Mouse (Mus musculus) lung, embryonic 16.5 days (tissue): ENCODE data around the gene Hnrnpa3. TPM values are rescaled to one million over a fixed set of nuclear protein-coding genes. Genes with fewer than 3 reads are reported as not detected.

Experiments
- ATAC-seq: fragments of 200-750 bp; cut with Nextera tagmentation; 2 replicates; pipeline ENCODE4 v1.8.0; 2017; ENCODE audit warnings: low read depth, mild to moderate bottlenecking, moderate library complexity
- H3K27ac ChIP-seq: fragments of 300-500 bp; sonication (generic); 2 replicates; pipeline ENCODE4 v1.5.1; 2014; ENCODE audit warnings: mild to moderate bottlenecking, control low read depth, low read length
- H3K27me3 ChIP-seq: fragments of 300-500 bp; sonication (generic); 2 replicates; pipeline ENCODE4 v1.6.1; 2014; ENCODE audit warnings: low read depth, low read length, mixed read lengths; ENCODE audit not compliant: control insufficient read depth, insufficient read depth
- H3K36me3 ChIP-seq: fragments of 300-500 bp; sonication (generic); 2 replicates; pipeline ENCODE4 v1.6.1; 2014; ENCODE audit warnings: low read length; ENCODE audit not compliant: control insufficient read depth, insufficient read depth
- H3K4me1 ChIP-seq: fragments of 300-500 bp; sonication (generic); replicated peaks from 2 replicates; pipeline ENCODE4 v1.6.1; 2014; ENCODE audit warnings: low read length, mixed read lengths; ENCODE audit not compliant: control insufficient read depth, insufficient read depth
- H3K4me2 ChIP-seq: fragments of 300-500 bp; sonication (generic); 2 replicates; pipeline ENCODE4 v1.6.1; 2014; ENCODE audit warnings: low read depth, low read length, control low read depth
- H3K4me3 ChIP-seq: fragments of 300-500 bp; sonication (generic); 2 replicates; pipeline ENCODE4 v1.5.1; 2014; ENCODE audit warnings: mild to moderate bottlenecking, low read length, control low read depth
- H3K9ac ChIP-seq: fragments of 300-500 bp; sonication (generic); 2 replicates; pipeline ENCODE4 v1.6.1; 2014; ENCODE audit warnings: low read length, control low read depth
- H3K9me3 ChIP-seq: fragments of 300-500 bp; sonication (generic); 2 replicates; pipeline ENCODE4 v1.6.1; 2016; ENCODE audit warnings: low read length; ENCODE audit not compliant: control insufficient read depth
- WGBS: fragments of 180-500 bp; shearing (Covaris S2); extraction: QIAGEN DNeasy Blood & Tissue Kit; methylation state at CpG from one replicate; pipeline ENCODE4 v1.1.7; 2014; 5-methylcytosine and 5-hydroxymethylcytosine counted together
- polyA plus RNA-seq: library from polyadenylated mRNA; unstranded; fragments of >200 nt; fragmentation: Nextera tagmentation; extraction: Ambion mirVana; gene quantifications from 2 replicates; pipeline ENCODE4 v1.2.1, GENCODE M21; 2015

Hnrnpa3 gene
- polyA plus RNA-seq, 1 experiment from 2014 or later = 346 TPM

GRCm38 (mm10) chr2:75621873-75622654 is 37.0 kb upstream of the Hnrnpa3 start:
- H3K27me3 ChIP-seq = no peaks in the 10 kb centered on the region
- peak overlapping the region; percentile 32 for H3K27ac ChIP-seq
- no peak overlapping the region for H3K4me3 ChIP-seq
- no peaks in the 10 kb centered on the region for H3K36me3 ChIP-seq
- H3K9ac ChIP-seq = no peak overlapping the region
- no peaks in the 10 kb centered on the region for H3K9me3 ChIP-seq
- WGBS = 64% methylated on average over 14 of the region's 14 CpGs
- H3K4me2 ChIP-seq = no peak overlapping the region
- no peak for ATAC-seq
- H3K4me1 ChIP-seq = peaks cover 7% of the 10 kb centered on the region; the same call in 1 of the 2 replicates

GRCm38 (mm10) chr2:75625086-75625485 is 34.0 kb upstream of the Hnrnpa3 start:
- H3K4me2 ChIP-seq = no peak overlapping the region
- WGBS = 52% methylated on average over 3 of the region's 3 CpGs

DNA sequence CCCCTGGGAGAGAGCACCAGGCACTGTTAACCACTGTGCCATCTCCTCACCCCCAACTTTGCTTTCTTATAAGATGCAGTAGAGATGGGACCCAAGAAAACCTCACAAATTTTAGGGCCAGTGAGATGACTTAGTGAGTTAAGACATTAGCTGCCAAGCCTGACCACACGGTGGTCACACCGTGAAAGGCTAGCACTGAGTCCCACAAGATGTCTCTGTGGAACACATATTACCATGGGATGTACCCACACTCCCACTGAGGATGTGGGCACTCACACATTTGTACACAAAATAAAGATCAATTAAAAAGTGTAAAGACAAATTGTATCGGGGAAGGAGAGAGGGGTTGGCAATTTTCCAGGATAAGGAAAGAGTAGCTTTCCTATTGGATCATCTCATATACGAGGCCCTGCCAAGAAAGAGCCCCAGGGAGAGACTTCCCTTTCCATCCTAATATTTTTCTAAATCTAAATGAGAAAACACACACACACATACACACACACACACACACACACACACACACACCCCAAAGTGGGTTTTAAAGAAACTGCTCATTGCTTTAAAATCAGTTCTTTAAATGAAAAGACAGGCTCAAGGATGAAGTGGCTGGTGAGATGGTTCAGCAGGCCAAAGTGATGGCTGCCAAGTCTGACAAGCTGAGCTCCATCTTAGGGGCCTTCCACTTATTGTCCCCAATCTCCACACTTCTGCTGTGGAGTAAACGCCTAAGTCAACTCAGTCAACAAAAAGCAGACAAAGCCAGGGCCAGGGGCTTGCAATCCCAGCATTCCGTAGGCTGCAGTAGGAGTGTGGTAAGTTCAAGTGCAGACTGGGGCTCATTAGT is 32.2 kb upstream of the Hnrnpa3 start:
- Histone ChIP-seq H3K36me3 (no peaks in the 10 kb centered on the region), H3K4me3 (no peak overlapping the region), H3K4me1 (0 out of 2 replicates have a peak, but pooled peaks cover 5% of the 10 kb centered on the region), H3K4me2 (no peak overlapping the region), H3K27ac (peak overlapping the region; percentile 53; the same call in 1 of the 2 replicates), H3K9ac (no peak overlapping the region), H3K27me3 (no peaks in the 10 kb centered on the region), H3K9me3 (no peaks in the 10 kb centered on the region)
- WGBS = 53% methylated on average over 6 of the region's 6 CpGs
- ATAC-seq = peak; percentile 90

More at GRCm38 (mm10) chr2:75625086-75625485, 34.0 kb upstream of the Hnrnpa3 start:
- ATAC-seq = no peak
- Histone ChIP-seq H3K27ac (no peak overlapping the region), H3K4me1 (0 out of 2 replicates have a peak, but pooled peaks cover 5% of the 10 kb centered on the region), H3K27me3 (no peaks in the 10 kb centered on the region), H3K9ac (no peak overlapping the region), H3K9me3 (no peaks in the 10 kb centered on the region), H3K36me3 (no peaks in the 10 kb centered on the region), H3K4me3 (no peak overlapping the region)

GRCm38 (mm10) chr2:75628487-75628886 is 30.6 kb upstream of the Hnrnpa3 start:
- WGBS = 95% methylated on average over 8 of the region's 8 CpGs
- no peaks in the 10 kb centered on the region for H3K36me3 ChIP-seq

DNA sequence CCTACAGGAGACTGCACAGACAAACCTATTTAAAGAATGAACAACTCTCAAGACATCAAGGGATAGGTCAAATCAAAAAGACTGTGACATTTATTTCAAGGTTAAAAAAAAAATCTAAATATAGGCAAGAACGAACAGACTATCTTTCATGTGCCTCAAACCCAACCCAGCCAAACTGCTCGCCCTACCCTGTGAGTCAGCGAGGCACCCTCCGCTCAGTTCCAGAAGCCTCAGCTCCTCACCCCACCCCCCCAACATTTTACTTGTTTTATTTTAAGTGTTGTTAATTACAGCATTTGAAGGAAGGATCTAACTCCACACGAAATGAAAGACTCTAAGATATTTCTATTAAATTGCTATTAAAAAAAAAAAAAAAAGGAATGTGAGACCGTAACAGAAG is 27.6 kb upstream of the Hnrnpa3 start:
- no peak overlapping the region for H3K9ac ChIP-seq
- H3K36me3 ChIP-seq = no peaks in the 10 kb centered on the region
- H3K27ac ChIP-seq = no peak overlapping the region
- no peaks in the 10 kb centered on the region for H3K27me3 ChIP-seq
- no peaks in the 10 kb centered on the region for H3K9me3 ChIP-seq
- WGBS = 73% methylated on average over 6 of the region's 6 CpGs
- peaks cover 8% of the 10 kb centered on the region; the same call in 1 of the 2 replicates for H3K4me1 ChIP-seq
- no peak overlapping the region for H3K4me3 ChIP-seq
- ATAC-seq = no peak
- no peak overlapping the region for H3K4me2 ChIP-seq

More at GRCm38 (mm10) chr2:75628487-75628886, 30.6 kb upstream of the Hnrnpa3 start:
- Histone ChIP-seq H3K27me3 (no peaks in the 10 kb centered on the region), H3K4me3 (no peak overlapping the region), H3K4me1 (peaks cover 2% of the 10 kb centered on the region; the same call in 1 of the 2 replicates), H3K9me3 (no peaks in the 10 kb centered on the region), H3K4me2 (no peak overlapping the region), H3K27ac (no peak overlapping the region), H3K9ac (no peak overlapping the region)
- no peak for ATAC-seq

- ATAC-seq = no peak
- Histone ChIP-seq H3K27ac (no peak overlapping the region), H3K36me3 (no peaks in the 10 kb centered on the region), H3K4me2 (no peak overlapping the region), H3K4me1 (peaks cover 8% of the 10 kb centered on the region; the same call in 1 of the 2 replicates), H3K27me3 (no peaks in the 10 kb centered on the region), H3K9me3 (no peaks in the 10 kb centered on the region), H3K4me3 (no peak overlapping the region), H3K9ac (no peak overlapping the region)
- WGBS = 75% methylated on average over 6 of the region's 6 CpGs
These were observed 27.0 kb upstream of the Hnrnpa3 start for GRCm38 (mm10) chr2:75632043-75632442.

GRCm38 (mm10) chr2:75632721-75633181 is 26.3 kb upstream of the Hnrnpa3 start:
- Histone ChIP-seq H3K4me2 (peak overlapping the region; percentile 34), H3K27ac (peak overlapping the region; percentile 78), H3K4me3 (no peak overlapping the region), H3K9ac (no peak overlapping the region), H3K9me3 (no peaks in the 10 kb centered on the region), H3K36me3 (no peaks in the 10 kb centered on the region), H3K27me3 (no peaks in the 10 kb centered on the region), H3K4me1 (peaks cover 8% of the 10 kb centered on the region; the same call in 1 of the 2 replicates)
- ATAC-seq = no peak
- 82% methylated on average over 12 of the region's 12 CpGs for WGBS

- H3K36me3 ChIP-seq = no peaks in the 10 kb centered on the region
- peak overlapping the region; percentile 78 for H3K27ac ChIP-seq
- H3K27me3 ChIP-seq = no peaks in the 10 kb centered on the region
- H3K4me3 ChIP-seq = no peak overlapping the region
- WGBS = 54% methylated on average over 6 of the region's 6 CpGs
- peak overlapping the region; percentile 34 for H3K4me2 ChIP-seq
- H3K9ac ChIP-seq = no peak overlapping the region
- H3K9me3 ChIP-seq = no peaks in the 10 kb centered on the region
- ATAC-seq = peak; percentile 45
- H3K4me1 ChIP-seq = peaks cover 8% of the 10 kb centered on the region; the same call in 1 of the 2 replicates
These were observed 25.7 kb upstream of the Hnrnpa3 start for GRCm38 (mm10) chr2:75633381-75633780.

GRCm38 (mm10) chr2:75633784-75634183 is 25.3 kb upstream of the Hnrnpa3 start:
- H3K9ac ChIP-seq = no peak overlapping the region
- peaks cover 8% of the 10 kb centered on the region; the same call in 1 of the 2 replicates for H3K4me1 ChIP-seq
- WGBS = 40% methylated on average over 5 of the region's 5 CpGs
- H3K27ac ChIP-seq = peak overlapping the region; percentile 78
- H3K9me3 ChIP-seq = no peaks in the 10 kb centered on the region
- peak overlapping the region; percentile 34 for H3K4me2 ChIP-seq
- no peak overlapping the region for H3K4me3 ChIP-seq
- no peaks in the 10 kb centered on the region for H3K27me3 ChIP-seq
- peak; percentile 90 for ATAC-seq
- H3K36me3 ChIP-seq = no peaks in the 10 kb centered on the region
